Mouse (Mus musculus): Measurements from ENCODE around the gene Bmp2k. TPM values are rescaled to one million over a fixed set of nuclear protein-coding genes. Genes with fewer than 3 reads are reported as not detected.

Bmp2k gene
- polyA plus RNA-seq, 1 experiment from 2014 or later: 12.4 TPM

DNA sequence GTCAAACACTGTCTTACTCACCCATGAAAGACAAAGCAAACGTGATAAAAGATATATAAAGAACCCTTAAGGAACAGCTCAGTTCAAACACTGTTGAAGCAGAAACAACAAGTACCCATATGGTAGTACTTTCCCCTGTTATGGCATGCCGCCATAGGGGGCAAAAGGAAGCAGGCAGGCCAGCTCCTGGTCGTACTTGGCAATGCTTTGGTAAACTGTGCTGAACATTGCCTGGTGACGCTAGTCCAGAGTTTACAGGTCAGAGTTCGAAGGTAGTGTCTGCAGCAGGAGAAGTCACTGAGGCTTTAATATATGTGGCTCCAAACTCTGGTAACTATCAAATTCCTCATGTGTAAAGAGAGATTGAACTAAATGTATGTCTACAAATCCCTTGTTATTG lies 81.2 kb downstream of the Bmp2k start:
- Histone ChIP-seq H3K4me2 (replicated peaks) (no peak overlapping the region), H3K4me1 (replicated peaks; ENCODE audit: control insufficient read depth, insufficient read depth, low read length) (no peaks in the 10 kb centered on the region), H3K4me3 (replicated peaks; ENCODE audit: low read length) (no peak overlapping the region), H3K9ac (no peak overlapping the region), H3K27ac (no peak overlapping the region), H3K27me3 (ENCODE audit: control insufficient read depth, insufficient read depth, low read length) (no peaks in the 10 kb centered on the region), H3K36me3 (replicated peaks; ENCODE audit: control insufficient read depth, insufficient read depth) (peaks cover 9% of the 10 kb centered on the region), H3K9me3 (ENCODE audit: control insufficient read depth, low read length) (no peaks in the 10 kb centered on the region)
- no peak for DNase-seq (ENCODE audit: low spot score)
- ATAC-seq (ENCODE audit: low FRiP score): no peak
- WGBS: 82% methylated on average over 5 of the region's 5 CpGs

DNA sequence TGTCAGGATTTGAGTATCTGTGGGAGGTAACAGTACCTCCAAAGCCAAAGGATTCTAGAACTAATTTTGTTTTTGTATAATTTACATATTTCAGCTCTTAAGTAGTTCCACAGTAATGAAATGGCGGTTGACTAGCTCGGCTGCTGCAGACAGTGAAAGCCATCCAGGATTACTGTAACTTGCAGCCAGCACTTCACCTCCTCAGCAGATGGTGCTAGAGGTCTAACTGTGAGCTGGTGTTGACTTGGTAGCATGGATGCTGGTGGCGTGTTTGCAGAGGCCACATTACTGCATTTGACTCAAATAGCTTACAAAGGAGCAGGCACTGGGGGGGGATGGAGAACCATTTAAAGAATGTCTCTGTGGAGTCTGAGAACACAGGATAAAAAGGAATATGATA lies 84.0 kb downstream of the Bmp2k start:
- Histone ChIP-seq H3K4me3 (replicated peaks; ENCODE audit: low read length) (no peak overlapping the region), H3K9ac (no peak overlapping the region), H3K27me3 (ENCODE audit: control insufficient read depth, insufficient read depth, low read length) (no peaks in the 10 kb centered on the region), H3K4me1 (replicated peaks; ENCODE audit: control insufficient read depth, insufficient read depth, low read length) (no peaks in the 10 kb centered on the region), H3K4me2 (replicated peaks) (no peak overlapping the region), H3K9me3 (ENCODE audit: control insufficient read depth, low read length) (no peaks in the 10 kb centered on the region), H3K27ac (no peak overlapping the region), H3K36me3 (replicated peaks; ENCODE audit: control insufficient read depth, insufficient read depth) (peaks cover 21% of the 10 kb centered on the region)
- WGBS: 72% methylated on average over 3 of the region's 3 CpGs
- DNase-seq (ENCODE audit: low spot score) (no peak), ATAC-seq (ENCODE audit: low FRiP score) (no peak)

DNA sequence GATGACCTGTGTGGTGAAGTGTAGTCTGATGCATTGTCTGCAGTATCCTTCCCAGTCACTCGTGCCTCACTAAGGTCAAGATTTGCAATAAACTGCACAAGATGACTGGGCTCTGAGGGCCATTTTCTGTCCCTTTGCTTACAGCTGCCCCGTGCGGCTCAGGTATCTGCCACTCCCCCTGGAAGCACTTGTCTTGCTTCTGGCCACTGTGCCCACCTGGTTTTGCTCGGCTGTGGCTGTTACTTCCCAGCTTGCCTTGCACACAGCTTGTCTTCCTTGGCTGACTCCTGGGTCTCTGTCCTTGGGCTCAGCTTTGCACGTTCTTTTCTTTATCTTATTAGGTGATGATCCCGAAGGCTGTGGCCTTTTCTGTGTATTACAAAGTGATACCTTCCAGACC lies 86.2 kb downstream of the Bmp2k start:
- no peak overlapping the region for H3K4me3 ChIP-seq (replicated peaks; ENCODE audit: low read length)
- H3K4me1 ChIP-seq (replicated peaks; ENCODE audit: control insufficient read depth, insufficient read depth, low read length): no peaks in the 10 kb centered on the region
- H3K27ac ChIP-seq: no peak overlapping the region
- WGBS: 89% methylated on average over 6 of the region's 6 CpGs
- H3K9ac ChIP-seq: no peak overlapping the region
- no peak overlapping the region for H3K4me2 ChIP-seq (replicated peaks)
- no peaks in the 10 kb centered on the region for H3K9me3 ChIP-seq (ENCODE audit: control insufficient read depth, low read length)
- H3K36me3 ChIP-seq (replicated peaks; ENCODE audit: control insufficient read depth, insufficient read depth): peaks cover 36% of the 10 kb centered on the region
- H3K27me3 ChIP-seq (ENCODE audit: control insufficient read depth, insufficient read depth, low read length): no peaks in the 10 kb centered on the region
- ATAC-seq (ENCODE audit: low FRiP score) (no peak), DNase-seq (ENCODE audit: low spot score) (no peak)

DNA sequence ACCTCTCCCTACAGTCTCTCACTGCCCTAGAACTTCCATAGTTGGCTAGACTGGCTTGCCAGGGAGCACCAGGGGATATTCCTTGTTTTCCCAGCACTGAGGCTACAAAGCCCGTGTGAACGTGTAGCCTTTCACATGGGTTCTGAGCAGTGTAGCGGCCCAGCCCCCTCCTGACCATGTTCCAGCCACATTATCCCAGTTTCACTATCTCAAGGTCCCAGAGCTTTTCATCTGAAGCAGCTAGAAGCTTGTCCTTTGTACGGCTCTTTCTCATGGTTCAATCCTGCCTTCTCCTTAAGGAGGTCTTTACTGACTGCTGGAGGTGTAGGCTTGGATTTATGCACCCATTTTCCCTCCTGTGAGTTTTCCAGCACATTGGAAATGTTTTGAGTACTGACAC lies 87.1 kb downstream of the Bmp2k start:
- Histone ChIP-seq H3K27me3 (ENCODE audit: control insufficient read depth, insufficient read depth, low read length) (no peaks in the 10 kb centered on the region), H3K36me3 (replicated peaks; ENCODE audit: control insufficient read depth, insufficient read depth) (peaks cover 36% of the 10 kb centered on the region), H3K4me2 (replicated peaks) (no peak overlapping the region), H3K4me3 (replicated peaks; ENCODE audit: low read length) (no peak overlapping the region), H3K4me1 (replicated peaks; ENCODE audit: control insufficient read depth, insufficient read depth, low read length) (no peaks in the 10 kb centered on the region), H3K27ac (no peak overlapping the region), H3K9me3 (ENCODE audit: control insufficient read depth, low read length) (no peaks in the 10 kb centered on the region), H3K9ac (no peak overlapping the region)
- 87% methylated on average over 4 of the region's 4 CpGs for WGBS
- DNase-seq (ENCODE audit: low spot score) (no peak), ATAC-seq (ENCODE audit: low FRiP score) (no peak)

DNA sequence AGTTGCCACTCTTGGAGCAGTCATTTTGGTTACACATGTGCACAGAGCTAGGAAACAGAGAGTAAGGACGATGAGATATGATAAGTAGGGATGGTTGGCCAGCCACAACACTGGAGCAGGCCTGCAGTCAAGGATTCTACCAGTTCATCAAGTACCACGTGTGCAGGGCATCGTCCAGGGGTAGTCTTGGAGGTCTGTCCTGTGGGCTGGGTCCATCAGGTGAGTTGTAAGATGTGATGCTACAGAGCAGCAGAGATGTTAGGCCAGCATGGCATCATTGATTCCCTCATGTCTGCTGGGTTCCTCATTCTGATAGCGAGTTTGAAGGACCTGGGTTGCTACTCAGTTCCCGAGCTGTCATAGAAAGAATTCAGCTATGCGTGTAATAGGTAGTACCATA lies 87.6 kb downstream of the Bmp2k start:
- Histone ChIP-seq H3K4me3 (replicated peaks; ENCODE audit: low read length) (no peak overlapping the region), H3K36me3 (replicated peaks; ENCODE audit: control insufficient read depth, insufficient read depth) (peaks cover 36% of the 10 kb centered on the region), H3K9me3 (ENCODE audit: control insufficient read depth, low read length) (no peaks in the 10 kb centered on the region), H3K4me1 (replicated peaks; ENCODE audit: control insufficient read depth, insufficient read depth, low read length) (no peaks in the 10 kb centered on the region), H3K27me3 (ENCODE audit: control insufficient read depth, insufficient read depth, low read length) (no peaks in the 10 kb centered on the region), H3K9ac (no peak overlapping the region), H3K27ac (no peak overlapping the region), H3K4me2 (replicated peaks) (no peak overlapping the region)
- WGBS: 94% methylated on average over 6 of the region's 6 CpGs
- no peak for ATAC-seq (ENCODE audit: low FRiP score)
- DNase-seq (ENCODE audit: low spot score): no peak

DNA sequence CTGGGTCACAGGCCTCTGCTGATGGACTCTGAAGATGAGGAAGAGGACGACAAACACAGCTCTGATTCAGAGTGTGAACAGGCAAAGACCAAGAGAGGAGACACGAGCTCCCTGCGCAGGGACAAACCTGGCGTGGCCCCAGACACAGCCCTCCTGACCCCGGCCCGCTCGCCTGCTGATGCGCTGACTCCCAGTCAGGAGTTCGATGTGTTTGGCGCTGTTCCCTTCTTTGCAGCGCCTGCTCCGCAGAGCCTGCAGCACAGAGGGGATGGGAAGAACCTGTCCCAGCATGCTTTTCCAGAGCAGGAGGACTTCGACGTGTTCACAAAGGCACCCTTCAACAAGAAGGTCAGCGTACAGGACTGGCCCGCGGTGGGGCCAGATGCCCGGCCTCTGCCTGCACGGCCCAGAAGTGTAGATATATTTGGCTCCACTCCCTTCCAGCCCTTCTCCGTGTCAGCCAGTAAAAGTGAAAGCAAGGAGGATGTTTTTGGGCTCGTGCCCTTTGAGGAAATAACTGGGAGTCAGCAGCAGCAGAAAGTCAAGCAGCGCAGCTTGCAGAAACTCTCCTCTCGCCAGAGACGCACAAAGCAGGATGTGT lies 89.6 kb downstream of the Bmp2k start:
- Histone ChIP-seq H3K27ac (no peak overlapping the region), H3K4me3 (replicated peaks; ENCODE audit: low read length) (no peak overlapping the region), H3K4me2 (replicated peaks) (no peak overlapping the region), H3K9me3 (ENCODE audit: control insufficient read depth, low read length) (no peaks in the 10 kb centered on the region), H3K27me3 (ENCODE audit: control insufficient read depth, insufficient read depth, low read length) (no peaks in the 10 kb centered on the region), H3K9ac (no peak overlapping the region), H3K4me1 (replicated peaks; ENCODE audit: control insufficient read depth, insufficient read depth, low read length) (no peaks in the 10 kb centered on the region), H3K36me3 (replicated peaks; ENCODE audit: control insufficient read depth, insufficient read depth) (peaks cover 42% of the 10 kb centered on the region)
- DNase-seq (ENCODE audit: low spot score) (no peak), ATAC-seq (ENCODE audit: low FRiP score) (no peak)
- WGBS: 91% methylated on average over 24 of the region's 24 CpGs

DNA sequence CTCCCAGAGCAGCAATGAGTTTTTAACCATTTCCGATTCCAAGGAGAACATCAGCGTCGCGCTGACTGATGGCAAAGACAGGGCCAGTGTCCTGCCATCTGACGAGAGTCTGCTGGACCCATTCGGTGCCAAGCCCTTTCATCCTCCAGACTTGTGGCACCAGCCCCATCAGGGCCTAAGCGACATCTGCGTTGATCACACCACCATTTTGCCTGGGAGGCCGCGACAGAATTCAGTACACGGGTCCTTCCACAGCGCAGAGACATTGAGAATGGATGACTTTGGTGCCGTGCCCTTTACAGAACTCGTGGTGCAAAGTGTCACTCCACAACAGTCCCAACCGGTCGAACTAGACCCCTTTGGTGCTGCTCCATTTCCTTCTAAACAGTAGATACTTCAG lies 90.3 kb downstream of the Bmp2k start:
- 97% methylated on average over 16 of the region's 16 CpGs for WGBS
- Histone ChIP-seq H3K27ac (no peak overlapping the region), H3K4me1 (replicated peaks; ENCODE audit: control insufficient read depth, insufficient read depth, low read length) (no peaks in the 10 kb centered on the region), H3K4me3 (replicated peaks; ENCODE audit: low read length) (no peak overlapping the region), H3K36me3 (replicated peaks; ENCODE audit: control insufficient read depth, insufficient read depth) (peaks cover 48% of the 10 kb centered on the region), H3K27me3 (ENCODE audit: control insufficient read depth, insufficient read depth, low read length) (no peaks in the 10 kb centered on the region), H3K9ac (no peak overlapping the region), H3K9me3 (ENCODE audit: control insufficient read depth, low read length) (no peaks in the 10 kb centered on the region), H3K4me2 (replicated peaks) (no peak overlapping the region)
- no peak for ATAC-seq (ENCODE audit: low FRiP score)
- no peak for DNase-seq (ENCODE audit: low spot score)

DNA sequence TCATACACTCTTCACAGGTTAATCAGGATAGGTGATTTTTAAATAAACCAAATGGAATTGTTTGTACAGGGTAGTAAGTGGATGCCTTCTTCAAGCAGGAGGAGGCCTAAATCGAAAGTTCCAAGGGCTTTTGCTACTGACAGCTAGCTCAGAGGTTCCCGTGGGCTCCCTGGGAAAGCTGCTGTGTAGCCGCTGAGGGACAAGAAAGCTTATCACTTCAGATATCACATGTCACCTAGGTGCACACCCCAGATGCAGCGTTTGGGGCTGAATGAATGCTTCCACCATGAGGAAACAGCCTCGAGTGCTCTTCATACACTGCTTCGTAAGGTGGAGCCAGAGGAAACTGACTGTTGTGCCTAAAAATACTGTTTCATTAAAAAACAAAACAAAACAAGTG lies 90.7 kb downstream of the Bmp2k start:
- H3K4me3 ChIP-seq (replicated peaks; ENCODE audit: low read length): no peak overlapping the region
- no peaks in the 10 kb centered on the region for H3K9me3 ChIP-seq (ENCODE audit: control insufficient read depth, low read length)
- H3K4me2 ChIP-seq (replicated peaks): no peak overlapping the region
- no peak overlapping the region for H3K9ac ChIP-seq
- 88% methylated on average over 6 of the region's 6 CpGs for WGBS
- H3K4me1 ChIP-seq (replicated peaks; ENCODE audit: control insufficient read depth, insufficient read depth, low read length): no peaks in the 10 kb centered on the region
- H3K36me3 ChIP-seq (replicated peaks; ENCODE audit: control insufficient read depth, insufficient read depth): peaks cover 48% of the 10 kb centered on the region
- no peak for ATAC-seq (ENCODE audit: low FRiP score)
- no peaks in the 10 kb centered on the region for H3K27me3 ChIP-seq (ENCODE audit: control insufficient read depth, insufficient read depth, low read length)
- H3K27ac ChIP-seq: no peak overlapping the region
- no peak for DNase-seq (ENCODE audit: low spot score)

DNA sequence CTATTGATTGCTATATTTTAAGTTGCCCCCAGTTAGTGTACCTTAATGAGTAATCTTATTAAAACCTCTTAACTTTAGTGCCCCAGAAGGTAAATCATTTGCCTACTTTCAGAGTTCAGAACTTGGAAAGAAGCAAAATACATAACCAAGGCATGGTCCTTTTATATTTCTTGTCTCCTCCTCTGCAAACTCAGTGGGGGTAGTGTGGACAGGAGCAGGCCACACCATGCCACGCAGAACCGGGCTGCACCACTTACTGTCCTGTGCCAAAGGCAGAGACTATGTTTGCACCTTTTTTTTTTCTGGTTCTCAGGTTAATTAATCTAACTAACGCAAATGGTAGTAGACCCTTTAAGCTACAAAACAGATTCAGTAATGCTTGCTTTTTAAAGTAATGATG lies 91.9 kb downstream of the Bmp2k start:
- peaks cover 41% of the 10 kb centered on the region for H3K36me3 ChIP-seq (replicated peaks; ENCODE audit: control insufficient read depth, insufficient read depth)
- WGBS: 93% methylated on average over 3 of the region's 3 CpGs

More for the DNA sequence above, 91.9 kb downstream of the Bmp2k start:
- no peaks in the 10 kb centered on the region for H3K27me3 ChIP-seq (ENCODE audit: control insufficient read depth, insufficient read depth, low read length)
- no peak overlapping the region for H3K4me2 ChIP-seq (replicated peaks)
- no peaks in the 10 kb centered on the region for H3K9me3 ChIP-seq (ENCODE audit: control insufficient read depth, low read length)
- no peak overlapping the region for H3K4me3 ChIP-seq (replicated peaks; ENCODE audit: low read length)
- ATAC-seq (ENCODE audit: low FRiP score): no peak
- no peak overlapping the region for H3K27ac ChIP-seq
- no peaks in the 10 kb centered on the region for H3K4me1 ChIP-seq (replicated peaks; ENCODE audit: control insufficient read depth, insufficient read depth, low read length)
- H3K9ac ChIP-seq: no peak overlapping the region
- DNase-seq (ENCODE audit: low spot score): no peak

Measured in hindbrain, embryonic 14.5 days (tissue).